In genomic region chr17:25402224-25402623, GRCm38 (mm10) we compare ENCODE assay signal across 21 mouse cellular contexts. TPM values are rescaled to one million over a fixed set of nuclear protein-coding genes. Genes with fewer than 3 reads are reported as not detected.
A peak's percentile ranks its signal among the peaks of the same experiment; 100 is the strongest.
DNase-seq lines count a peak whose midpoint lies in the region; TF ChIP-seq lines count a peak whose summit lies in the region.
"Had no signal": no experiment of that assay in that cellular context is flagged by ENCODE, and none has a peak within 500 bp of the region (broad histone marks: within the 10 kb centered on the region; RNA-seq: fewer than 3 reads in every experiment).

No protein-coding gene starts in this region.

- no peak for TF ChIP-seq CTCF in layer of hippocampus, adult 2 months (conservative IDR thresholded peaks at IDR 0.05)

- peak overlapping the region; percentile 36; the same call in 1 of the 2 replicates for H3K27ac ChIP-seq in layer of hippocampus, adult 2 months
- H3K27ac ChIP-seq: embryonic facial prominence, embryonic 15.5 days; forebrain, embryonic 10.5 days; gastrocnemius, adult 2 months; hindbrain, embryonic 10.5 days had no signal

- DNase-seq in layer of hippocampus, adult 2 months (ENCODE audit: low spot score in 2 of 2) = no peak
- DNase-seq in layer of hippocampus, adult 18-20 months (ENCODE audit: low spot score in 2 of 2) = no peak
- peak; percentile 30 for DNase-seq in kidney, adult 9 months
- DNase-seq in kidney, postnatal 14 days = peak; percentile 51
- DNase-seq in thymus, postnatal 10 days (ENCODE audit: low spot score in 2 of 2) = no peak
- no peak for DNase-seq in spleen, postnatal 4 days (ENCODE audit: low spot score in 2 of 2)
- DNase-seq in left cerebral cortex, postnatal 14 days (ENCODE audit: low spot score in 2 of 2) = no peak
- DNase-seq: adrenal gland, postnatal 14 days; cerebellum, adult 2 months; gastrocnemius, adult 2 months; gastrocnemius, postnatal 25 days had no signal

- no peak overlapping the region for H3K4me3 ChIP-seq in layer of hippocampus, adult 2 months
- H3K4me3 ChIP-seq: embryonic facial prominence, embryonic 15.5 days; erythroblast, embryonic 14.5 days; forebrain, embryonic 10.5 days; gastrocnemius, adult 2 months; heart, embryonic 12.5 days; hindbrain, embryonic 10.5 days had no signal

- intact Hi-C loops in left cerebral cortex, postnatal 14 days (cut with DNase I) = no loop called here

RNA-seq across cellular contexts. Expression of gene Cacna1h, which starts 31.4 kb away (rescaled TPM):
- 100 to 1,000 TPM; 121 to 142 TPM for total RNA-seq in layer of hippocampus, adult 2 months (2021)
- total RNA-seq in layer of hippocampus, adult 18-20 months (2021) = 100 to 1,000 TPM; 101 to 115 TPM
- total RNA-seq in left cerebral cortex, postnatal 14 days (2021) = 10 to 100 TPM; 42.1 to 43.2 TPM
- total RNA-seq: granulocyte monocyte progenitor cell, adult 5-6 weeks had no signal

RNA-seq across cellular contexts. Expression of gene Tpsg1, which starts 33.2 kb away (rescaled TPM):
- total RNA-seq in layer of hippocampus, adult 2 months (2021) = not detected
- total RNA-seq in layer of hippocampus, adult 18-20 months (2021) = not detected
- not detected for total RNA-seq in left cerebral cortex, postnatal 14 days (2021)
- total RNA-seq: adrenal gland, postnatal 14 days; gastrocnemius, postnatal 25 days; granulocyte monocyte progenitor cell, adult 5-6 weeks; heart, adult 8-10 months; heart, postnatal 25 days; MEL had no signal

RNA-seq across cellular contexts. Expression of gene Tpsb2, which starts 36.1 kb away (rescaled TPM):
- total RNA-seq in layer of hippocampus, adult 2 months (2021) = under 1 TPM in 1 of 2 experiments, not detected in 1; 0.82 TPM
- under 1 TPM in 1 of 2 experiments, not detected in 1; 0.30 TPM for total RNA-seq in layer of hippocampus, adult 18-20 months (2021)
- total RNA-seq in left cerebral cortex, postnatal 14 days (2021) = under 1 TPM in 1 of 2 experiments, not detected in 1; 0.26 TPM
- total RNA-seq: granulocyte monocyte progenitor cell, adult 5-6 weeks; MEL had no signal

RNA-seq across cellular contexts. Expression of gene Tekt4, which starts 52.2 kb away (rescaled TPM):
- total RNA-seq in layer of hippocampus, adult 2 months (2021) = 1 to 10 TPM; 1.8 to 2.0 TPM
- total RNA-seq in layer of hippocampus, adult 18-20 months (2021) = 1 to 10 TPM; 2.1 TPM
- 1 to 10 TPM; 1.5 to 3.8 TPM for total RNA-seq in left cerebral cortex, postnatal 14 days (2021)
- total RNA-seq: adrenal gland, adult 18-20 months; adrenal gland, postnatal 14 days; gastrocnemius, adult 2 months; gastrocnemius, postnatal 25 days; granulocyte monocyte progenitor cell, adult 5-6 weeks; heart, postnatal 25 days; MEL had no signal

RNA-seq across cellular contexts. Expression of gene Tpsab1, which starts 56.9 kb away (rescaled TPM):
- total RNA-seq in layer of hippocampus, adult 2 months (2021) = not detected
- not detected for total RNA-seq in layer of hippocampus, adult 18-20 months (2021)
- total RNA-seq in left cerebral cortex, postnatal 14 days (2021) = not detected
- total RNA-seq: granulocyte monocyte progenitor cell, adult 5-6 weeks; MEL had no signal

Comparison
In these comparisons a context has a peak if more than half of its experiments do, and no peak if none do; other contexts are left out.
1. DNase-seq: peak in kidney, adult 9 months (single experiment) and kidney, postnatal 14 days (single experiment); none in layer of hippocampus, adult 2 months (0 of 2), layer of hippocampus, adult 18-20 months (0 of 2), thymus, postnatal 10 days (0 of 2), spleen, postnatal 4 days (0 of 2) and left cerebral cortex, postnatal 14 days (0 of 2).